Mouse (Mus musculus) forebrain, embryonic 11.5 days (tissue): ENCODE measurements around the gene A930004D18Rik. TPM values are rescaled to one million over a fixed set of nuclear protein-coding genes. Genes with fewer than 3 reads are reported as not detected.

Source experiments
- ATAC-seq: fragments of 200-750 bp; cut with Nextera tagmentation; replicated peaks from 2 replicates; pipeline ENCODE4 v1.8.0; 2017; ENCODE audit warnings: moderate TSS enrichment; ENCODE audit not compliant: low FRiP score
- DNase-seq: peaks from one replicate; pipeline ENCODE4 v3.0.0-alpha.2; 2017; ENCODE audit warnings: low spot score
- H3K27ac ChIP-seq: fragments of 300-500 bp; sonication (generic); 2 replicates; pipeline ENCODE4 v1.5.1; 2014; ENCODE audit warnings: low read depth, low read length
- H3K27me3 ChIP-seq: fragments of 300-500 bp; sonication (generic); 2 replicates; pipeline ENCODE4 v1.6.1; 2014; ENCODE audit warnings: mild to moderate bottlenecking, low read length, mixed read lengths; ENCODE audit not compliant: control insufficient read depth, insufficient read depth
- H3K36me3 ChIP-seq: fragments of 300-500 bp; sonication (generic); 2 replicates; pipeline ENCODE4 v1.6.1; 2014; ENCODE audit warnings: mild to moderate bottlenecking, low read length, moderate library complexity, mixed read lengths; ENCODE audit not compliant: control insufficient read depth, insufficient read depth
- H3K4me1 ChIP-seq: fragments of 300-500 bp; sonication (generic); replicated peaks from 2 replicates; pipeline ENCODE4 v1.6.1; 2014; ENCODE audit warnings: low read length, mixed read lengths; ENCODE audit not compliant: control insufficient read depth, insufficient read depth
- H3K4me2 ChIP-seq: fragments of 300-500 bp; sonication (generic); 2 replicates; pipeline ENCODE4 v1.6.1; 2014; ENCODE audit warnings: low read depth, mild to moderate bottlenecking, low read length, moderate library complexity, mixed read lengths; ENCODE audit not compliant: severe bottlenecking
- H3K4me3 ChIP-seq: fragments of 300-500 bp; sonication (generic); 2 replicates; pipeline ENCODE4 v1.5.1; 2014; ENCODE audit warnings: low read depth, low read length
- H3K9ac ChIP-seq: fragments of 300-500 bp; sonication (generic); 2 replicates; pipeline ENCODE4 v1.6.1; 2014; ENCODE audit warnings: low read length
- H3K9me3 ChIP-seq: fragments of 300-500 bp; sonication (generic); 2 replicates; pipeline ENCODE4 v1.6.1; 2016; ENCODE audit warnings: low read length, mixed read lengths; ENCODE audit not compliant: control insufficient read depth
- WGBS: fragments of 180-500 bp; shearing (Covaris S2); extraction: QIAGEN DNeasy Blood & Tissue Kit; methylation state at CpG from one replicate; pipeline ENCODE4 v1.1.7; 2014; 5-methylcytosine and 5-hydroxymethylcytosine counted together
- polyA plus RNA-seq: library from polyadenylated mRNA; unstranded; fragments of >200 nt; fragmentation: Nextera tagmentation; extraction: Ambion mirVana; gene quantifications from 2 replicates; pipeline ENCODE4 v1.2.1, GENCODE M21; 2014

Gene A930004D18Rik
- polyA plus RNA-seq, 1 experiment from 2014 or later, result 12.2 TPM

DNA sequence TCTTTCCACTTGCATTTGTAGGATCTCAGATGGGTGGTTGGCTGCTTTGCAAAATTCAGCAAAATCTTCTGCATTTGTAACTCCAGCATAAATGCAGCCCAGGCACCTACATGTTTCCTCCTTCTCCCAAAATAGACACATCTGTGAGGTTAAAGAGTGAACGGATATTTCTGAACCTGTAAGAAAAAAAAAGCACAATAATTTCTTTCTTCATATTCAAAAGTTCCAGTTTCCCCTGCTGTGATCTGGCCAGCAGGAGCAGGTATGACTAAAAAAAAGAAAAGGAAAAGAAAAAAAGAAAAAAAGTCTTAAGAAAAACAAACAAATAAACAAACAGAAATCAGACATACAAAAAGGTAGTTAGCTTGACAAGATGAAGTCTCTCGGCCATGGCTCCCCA, 12.5 kb upstream of the A930004D18Rik start:
- Histone ChIP-seq H3K9me3 (no peaks in the 10 kb centered on the region), H3K4me1 (peaks cover 21% of the 10 kb centered on the region), H3K9ac (peak overlapping the region; percentile 100), H3K36me3 (no peaks in the 10 kb centered on the region), H3K27me3 (no peaks in the 10 kb centered on the region), H3K4me3 (peak overlapping the region; percentile 99), H3K27ac (peak overlapping the region; percentile 99), H3K4me2 (peak overlapping the region; percentile 82)
- 2% methylated on average over 2 of the region's 2 CpGs for WGBS
- DNase-seq (no peak), ATAC-seq (no peak)

DNA sequence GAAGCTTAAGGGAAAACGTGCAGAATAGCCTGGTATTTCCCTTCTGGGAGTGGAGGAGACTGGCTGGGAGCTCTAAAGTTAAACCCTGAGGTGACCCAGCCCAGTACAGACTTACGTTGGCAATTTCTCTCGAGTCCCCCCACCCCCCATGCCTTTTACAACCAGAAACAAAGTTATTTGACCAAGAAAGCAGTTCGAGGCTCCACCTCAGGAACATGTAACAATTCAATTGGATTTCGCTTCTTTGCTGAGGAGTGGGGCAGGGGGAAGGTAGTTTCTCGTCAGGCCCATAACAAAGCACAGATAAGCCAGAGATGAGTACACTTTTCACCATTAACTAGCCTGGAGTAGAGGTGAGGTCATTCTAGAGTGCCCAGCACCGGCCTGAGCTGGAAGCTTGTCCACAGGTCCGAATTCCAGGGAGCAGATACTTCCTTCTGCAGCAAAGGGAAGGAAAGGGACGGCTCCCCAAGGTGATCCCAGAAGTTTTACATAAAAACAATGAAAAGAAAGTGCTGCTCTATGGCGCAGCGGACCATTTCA, 11.8 kb upstream of the A930004D18Rik start:
- H3K4me1 ChIP-seq, result peaks cover 21% of the 10 kb centered on the region
- WGBS, result 1% methylated on average over 11 of the region's 11 CpGs
- no peak for ATAC-seq

DNA sequence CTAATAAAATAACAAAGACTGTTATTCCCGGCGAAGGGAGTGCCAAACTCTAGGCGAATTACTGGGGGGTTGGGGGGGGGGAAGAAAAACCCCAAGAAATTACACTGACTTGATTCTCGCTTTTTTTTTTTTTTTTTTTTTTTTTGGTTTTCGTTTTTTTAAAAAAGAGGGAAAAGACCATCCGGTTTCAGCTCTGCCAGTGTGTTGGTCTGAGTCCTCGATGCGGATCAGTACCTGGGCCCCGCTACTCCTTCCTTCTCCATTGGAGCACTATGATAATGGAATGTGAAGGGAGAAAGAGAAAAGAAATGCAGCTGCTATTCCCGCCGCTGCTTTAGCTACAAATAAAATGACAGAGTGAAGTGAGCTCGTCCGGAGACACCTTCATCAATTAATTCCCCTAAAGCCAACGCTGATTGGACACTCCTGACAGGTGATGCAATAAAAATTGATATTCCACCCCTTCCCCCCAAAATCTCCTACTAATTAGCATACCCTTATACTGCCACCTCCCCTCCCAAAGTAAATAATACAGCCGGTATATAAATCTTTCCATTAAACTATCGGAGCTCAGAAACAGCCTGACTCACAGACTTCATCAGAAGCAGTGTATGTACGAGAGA, 11.0 kb upstream of the A930004D18Rik start, which contains the start of gene Skida1:
Gene Skida1 (minus strand): TSS at position 599 of the 623 bp plus-strand sequence.
- ATAC-seq, result peak; percentile 69
- peak; percentile 64 for DNase-seq
- Histone ChIP-seq H3K4me3 (peak within 1 kb of the TSS; percentile 99), H3K4me1 (peaks cover 17% of the 10 kb centered on the region), H3K4me2 (peak within 1 kb of the TSS; percentile 82), H3K9ac (peak within 1 kb of the TSS; percentile 100), H3K27ac (peak within 1 kb of the TSS; percentile 99), H3K9me3 (no peaks in the 10 kb centered on the region), H3K36me3 (no peaks in the 10 kb centered on the region), H3K27me3 (no peaks in the 10 kb centered on the region)
- under 1% methylated on average over 17 of the region's 17 CpGs for WGBS

More for the DNA sequence above, 11.8 kb upstream of the A930004D18Rik start:
- no peaks in the 10 kb centered on the region for H3K27me3 ChIP-seq
- H3K9me3 ChIP-seq, result no peaks in the 10 kb centered on the region
- peak overlapping the region; percentile 99 for H3K27ac ChIP-seq
- H3K4me2 ChIP-seq, result peak overlapping the region; percentile 82
- H3K36me3 ChIP-seq, result no peaks in the 10 kb centered on the region
- peak overlapping the region; percentile 99 for H3K4me3 ChIP-seq
- peak overlapping the region; percentile 100 for H3K9ac ChIP-seq
- peak; percentile 65 for DNase-seq

DNA sequence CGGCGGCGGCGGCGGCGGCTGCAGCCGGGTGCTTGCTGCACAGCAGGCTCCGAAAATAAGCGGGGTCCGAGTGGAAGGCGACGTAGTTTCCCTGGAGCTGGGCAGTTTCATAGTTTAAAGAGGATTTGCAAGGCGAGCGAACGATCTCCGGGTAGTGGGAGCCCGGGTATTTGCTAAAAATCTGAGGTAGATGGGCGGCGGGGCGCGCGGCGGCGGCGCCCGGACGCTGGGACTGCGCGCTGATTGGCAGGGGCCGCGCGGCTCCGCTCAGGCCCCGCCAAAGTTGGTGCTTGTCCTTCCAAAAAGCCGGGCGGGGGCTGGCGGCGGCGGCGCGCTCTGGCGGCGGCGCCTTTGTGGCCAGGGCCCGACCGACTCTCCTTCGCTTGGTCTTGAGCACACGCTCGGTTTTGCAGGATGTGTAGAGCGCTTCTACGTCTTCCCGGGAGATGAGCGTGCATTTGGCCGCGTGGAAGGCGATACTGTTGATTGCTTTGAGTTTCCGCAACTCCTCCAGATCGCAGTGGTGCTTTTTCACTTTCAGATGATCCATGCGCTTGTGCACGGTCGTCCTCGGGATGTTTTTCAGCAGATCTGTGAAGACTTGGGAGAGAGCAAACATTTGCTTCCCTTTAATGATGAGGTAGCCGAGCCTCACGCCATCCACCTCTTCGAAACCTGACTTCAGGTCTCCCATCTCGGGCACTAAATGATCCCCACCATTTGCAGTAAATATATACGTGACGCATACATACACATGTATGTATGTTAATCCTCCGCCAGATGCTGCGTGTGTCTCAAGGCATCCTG, 10.3 kb upstream of the A930004D18Rik start:
- H3K36me3 ChIP-seq, result no peaks in the 10 kb centered on the region
- no peaks in the 10 kb centered on the region for H3K27me3 ChIP-seq
- H3K4me2 ChIP-seq, result peak overlapping the region; percentile 82
- H3K4me1 ChIP-seq, result peaks cover 15% of the 10 kb centered on the region
- no peaks in the 10 kb centered on the region for H3K9me3 ChIP-seq
- H3K4me3 ChIP-seq, result peak overlapping the region; percentile 99
- DNase-seq, result peak; percentile 84
- peak; percentile 62 for ATAC-seq
- peak overlapping the region; percentile 100 for H3K9ac ChIP-seq
- peak overlapping the region; percentile 99 for H3K27ac ChIP-seq
- WGBS, result under 1% methylated on average over 70 of the region's 70 CpGs

DNA sequence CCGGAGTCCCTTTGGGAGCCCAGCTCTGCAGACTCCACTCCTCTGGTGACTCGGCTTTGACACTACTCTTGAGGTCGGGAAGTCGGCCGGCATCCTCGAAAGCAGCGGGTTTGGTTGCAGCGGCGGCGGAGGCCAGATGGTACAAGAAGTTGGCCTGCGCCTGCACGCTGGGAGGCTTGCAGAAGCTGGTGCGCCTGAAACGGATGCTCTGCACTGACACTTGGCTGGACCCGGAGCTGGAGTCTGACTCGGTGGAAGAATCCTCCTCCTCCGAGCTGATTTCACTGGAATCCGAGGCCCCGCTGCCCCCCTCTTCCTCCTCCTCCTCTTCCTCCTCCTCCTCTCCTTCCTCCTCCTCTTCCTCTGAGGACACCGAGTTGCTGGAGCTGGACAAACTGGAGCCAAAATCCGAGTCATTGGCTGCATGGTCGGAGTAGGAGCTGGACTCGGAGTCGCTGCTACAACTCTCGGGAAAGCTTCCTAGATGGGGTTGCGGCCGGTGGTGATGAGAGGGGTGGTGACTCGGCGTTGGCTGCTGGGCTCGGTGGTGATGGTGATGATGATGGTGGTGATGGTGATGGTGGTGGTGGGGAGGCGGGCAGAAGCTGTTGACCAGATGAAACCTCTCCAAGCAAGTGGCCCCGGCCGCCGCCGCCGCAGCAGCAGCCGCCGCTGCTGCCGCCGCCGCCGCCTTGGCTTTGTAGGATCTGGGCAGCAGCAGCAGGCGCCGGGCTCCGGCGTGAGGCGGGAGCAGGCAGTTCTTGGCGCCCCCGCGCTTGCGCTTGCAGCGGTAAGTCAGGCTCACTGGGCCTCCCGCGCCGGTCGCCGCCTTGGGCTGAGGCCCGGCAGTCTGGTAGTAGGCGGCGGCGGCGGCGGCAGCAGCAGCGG, 9.5 kb upstream of the A930004D18Rik start:
- Histone ChIP-seq H3K27me3 (no peaks in the 10 kb centered on the region), H3K4me1 (peaks cover 14% of the 10 kb centered on the region), H3K9ac (peak overlapping the region; percentile 100), H3K4me3 (peak overlapping the region; percentile 99), H3K27ac (peak overlapping the region; percentile 99), H3K9me3 (no peaks in the 10 kb centered on the region), H3K4me2 (peak overlapping the region; percentile 82), H3K36me3 (no peaks in the 10 kb centered on the region)
- DNase-seq (peak; percentile 84), ATAC-seq (0 out of 2 replicates have a peak, but pooled peaks have one; percentile 16)
- under 1% methylated on average over 64 of the region's 64 CpGs for WGBS

DNA sequence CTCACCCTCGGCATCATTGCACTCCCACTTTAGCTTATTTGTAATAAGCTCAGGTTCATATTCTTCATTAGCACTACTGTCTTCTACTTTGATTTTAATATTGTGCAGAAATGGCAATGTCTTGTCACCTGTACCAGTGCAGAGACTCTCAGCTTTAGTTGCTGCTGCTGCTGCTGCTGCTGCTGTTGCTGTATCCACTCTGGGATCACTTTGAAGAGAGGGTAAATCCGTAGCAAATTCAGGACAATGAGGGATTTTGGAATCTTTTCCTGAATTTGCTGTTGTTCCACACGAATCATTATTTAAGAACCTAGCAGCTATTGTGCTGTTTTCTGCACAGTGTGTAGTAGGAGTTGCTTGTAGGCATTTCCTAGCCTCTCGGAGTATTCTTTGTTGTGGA, 8.6 kb upstream of the A930004D18Rik start:
- no peak for DNase-seq
- peaks cover 12% of the 10 kb centered on the region for H3K4me1 ChIP-seq
- H3K27me3 ChIP-seq, result no peaks in the 10 kb centered on the region
- no peaks in the 10 kb centered on the region for H3K36me3 ChIP-seq
- H3K9me3 ChIP-seq, result no peaks in the 10 kb centered on the region
- ATAC-seq, result no peak
- peak overlapping the region; percentile 82 for H3K4me2 ChIP-seq
- WGBS, result 0% methylated on average over 4 of the region's 4 CpGs
- peak overlapping the region; percentile 100 for H3K9ac ChIP-seq
- H3K27ac ChIP-seq, result peak overlapping the region; percentile 99
- H3K4me3 ChIP-seq, result peak overlapping the region; percentile 99

DNA sequence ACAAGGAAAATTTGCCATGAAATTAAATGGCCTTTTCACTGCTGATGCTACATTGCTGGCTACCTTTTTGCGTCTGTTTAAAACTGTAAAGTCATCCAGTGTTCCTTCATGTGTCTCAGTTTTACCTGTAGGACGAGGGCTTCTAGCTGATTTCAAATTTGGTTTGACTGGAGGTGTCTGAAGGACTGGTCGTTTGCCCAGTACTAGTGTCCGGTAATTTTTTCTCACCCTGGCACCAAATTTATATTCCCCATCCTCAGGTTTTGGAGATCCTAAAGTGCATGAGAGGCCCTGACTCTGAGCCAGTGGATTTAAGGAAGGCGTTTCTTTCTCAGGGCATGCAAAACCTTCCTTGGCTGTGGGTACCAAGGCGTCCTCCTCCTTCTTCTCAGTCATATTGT, 8.2 kb upstream of the A930004D18Rik start:
- H3K27ac ChIP-seq, result peak overlapping the region; percentile 99
- H3K4me3 ChIP-seq, result peak overlapping the region; percentile 99
- H3K9me3 ChIP-seq, result no peaks in the 10 kb centered on the region
- ATAC-seq (no peak), DNase-seq (no peak)
- H3K9ac ChIP-seq, result peak overlapping the region; percentile 100
- no peaks in the 10 kb centered on the region for H3K27me3 ChIP-seq
- no peaks in the 10 kb centered on the region for H3K36me3 ChIP-seq
- peaks cover 16% of the 10 kb centered on the region for H3K4me1 ChIP-seq
- 2% methylated on average over 6 of the region's 6 CpGs for WGBS
- peak overlapping the region; percentile 82 for H3K4me2 ChIP-seq
